Mouse (Mus musculus) layer of hippocampus, adult 18-20 months (tissue): ENCODE measurements around the gene Ttyh3. TPM values are rescaled to one million over a fixed set of nuclear protein-coding genes. Genes with fewer than 3 reads are reported as not detected.
"Not testable (repeated sequence)": the region's sequence is repeated elsewhere in the genome, so short reads cannot be mapped to it uniquely, and the experiment has no call there.

ENCODE experiments used
- DNase-seq, 2 experiments: peaks; one replicate each; pipeline ENCODE4 v3.0.0; 2022; ENCODE audit warnings: low spot score in 2 of 2
- long read RNA-seq: library from polyadenylated mRNA; stranded (forward); transcript quantifications from one replicate; pipeline ENCODE4 v2.0.0, GENCODE M21; 2021
- total RNA-seq, 2 experiments: library from RNA; stranded (reverse); gene quantifications; 2 replicates each; pipeline ENCODE4 v1.2.3; 2021

Gene Ttyh3
- total RNA-seq, result 100 to 1,000 TPM; 182 to 186 TPM
- long read RNA-seq, full-length matches to known transcripts, result 194 of 334 reads
- long read RNA-seq, partial matches to known transcripts, result 57 of 334 reads
- long read RNA-seq, other reads (novel, unspliced or antisense), result 83 of 334 reads

- DNase-seq, result no peak
Observed at GRCm38 (mm10) chr5:140648519-140649100, at the start of gene Ttyh3. Gene Ttyh3, minus strand, starts transcription at chr5:140649031.

- no peak for DNase-seq
Observed at GRCm38 (mm10) chr5:140695987-140696386, 47.2 kb upstream of the Ttyh3 start.

DNA sequence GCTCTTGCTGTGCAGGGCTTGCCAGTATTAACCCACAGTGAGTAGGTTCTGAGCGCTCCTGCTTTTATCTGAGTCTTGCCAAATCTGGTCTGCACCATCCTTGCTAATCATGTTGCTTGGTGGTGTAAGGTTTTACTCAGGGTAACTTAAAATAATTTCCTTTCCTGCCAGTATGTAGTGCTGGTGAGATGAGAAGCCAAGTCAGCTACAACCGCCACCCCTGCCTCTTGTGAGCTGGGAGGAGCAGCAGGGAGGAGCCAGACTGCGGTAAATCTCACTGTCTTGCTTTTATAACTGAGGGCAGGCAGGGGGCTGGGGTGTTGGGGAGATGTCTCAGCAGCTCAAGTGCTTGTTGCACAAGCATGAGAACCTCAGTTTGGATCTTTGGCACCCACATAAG, 39.6 kb upstream of the Ttyh3 start:
- peak; percentile 26 to 44 for DNase-seq

GRCm38 (mm10) chr5:140684343-140685148, 35.7 kb upstream of the Ttyh3 start:
- DNase-seq, result peak in 1 of 2 experiments; percentile 78

- DNase-seq, result no peak
Observed at GRCm38 (mm10) chr5:140682113-140682512, 33.3 kb upstream of the Ttyh3 start.

DNA sequence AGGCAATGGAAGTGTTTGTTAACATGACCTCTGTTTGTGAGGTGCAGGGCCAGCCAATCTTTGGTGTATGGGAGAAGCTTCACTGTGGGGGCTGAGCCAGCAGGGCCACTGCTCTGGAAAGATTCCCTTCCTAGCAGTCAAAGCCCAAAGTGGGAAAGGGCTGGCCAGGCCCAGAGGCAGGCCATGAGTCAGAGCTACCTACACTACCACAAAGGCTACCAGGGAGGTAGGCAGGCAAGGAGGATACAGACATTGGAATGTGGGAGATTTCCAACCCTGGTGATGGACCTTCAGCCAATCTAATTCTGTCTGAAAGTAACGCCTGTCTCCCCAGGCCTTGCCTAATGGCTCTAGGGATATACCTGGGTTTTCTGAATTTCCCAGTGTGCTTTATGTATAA, 32.1 kb upstream of the Ttyh3 start:
- DNase-seq, result no peak

DNA sequence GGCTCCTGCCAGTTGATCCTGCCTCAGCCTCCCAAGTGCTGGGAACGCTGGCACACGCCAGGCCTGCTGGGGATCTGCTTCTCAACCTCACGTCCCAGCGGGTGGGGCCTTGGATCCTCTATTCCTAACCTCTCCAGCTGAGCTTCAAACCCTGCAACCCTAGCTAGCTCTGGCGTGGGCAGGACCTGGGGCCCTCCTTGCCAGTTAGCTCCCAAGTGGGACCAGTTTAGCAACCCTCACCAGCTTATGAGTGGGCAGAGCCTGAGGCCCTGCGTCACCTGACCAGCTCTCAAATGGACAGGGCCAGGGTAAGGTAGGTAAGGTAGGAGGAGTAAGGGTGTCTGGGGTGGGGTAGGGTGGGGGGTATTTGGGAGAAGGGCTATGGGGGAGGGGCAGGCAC, 31.2 kb upstream of the Ttyh3 start:
- DNase-seq, result no peak

DNA sequence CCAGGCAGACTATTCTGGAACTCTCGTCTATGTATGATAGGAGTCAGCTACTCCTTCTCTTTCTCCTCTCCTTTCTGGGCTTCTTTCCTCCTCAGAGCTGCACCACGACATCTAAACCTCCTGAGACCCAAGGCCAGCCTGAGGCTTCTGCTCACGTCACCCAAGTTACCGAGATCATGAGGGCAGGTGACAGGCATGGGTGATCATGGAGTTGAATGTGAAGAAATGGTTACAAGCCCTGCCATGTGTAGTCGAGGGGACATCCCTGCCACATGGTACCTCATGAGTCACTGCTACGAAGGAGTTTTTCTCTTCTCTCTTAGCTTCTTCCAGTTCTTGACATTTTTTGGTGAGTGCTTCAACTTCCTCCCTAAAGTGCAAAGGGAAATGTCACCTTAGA, 28.3 kb upstream of the Ttyh3 start:
- DNase-seq, result no peak

DNA sequence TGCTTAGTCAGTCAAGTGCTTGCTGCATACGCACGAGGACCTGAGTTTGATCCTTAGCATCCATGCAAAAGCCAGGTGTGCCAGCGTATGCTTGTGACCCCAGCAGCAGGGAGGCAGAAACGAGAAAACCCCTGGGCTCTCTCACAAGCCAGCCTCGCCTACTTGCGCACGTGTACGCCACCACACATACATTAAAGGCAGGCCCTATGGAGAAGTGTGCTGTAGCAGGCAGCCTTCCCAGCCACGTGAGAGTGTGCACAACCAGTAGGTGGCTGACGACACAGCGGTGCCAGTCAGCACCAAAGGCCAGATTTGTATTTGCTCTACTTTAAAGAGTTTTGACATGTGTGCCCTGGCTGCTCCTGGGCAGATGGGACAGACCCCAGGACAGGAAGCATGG, 26.8 kb upstream of the Ttyh3 start:
- no peak for DNase-seq

DNA sequence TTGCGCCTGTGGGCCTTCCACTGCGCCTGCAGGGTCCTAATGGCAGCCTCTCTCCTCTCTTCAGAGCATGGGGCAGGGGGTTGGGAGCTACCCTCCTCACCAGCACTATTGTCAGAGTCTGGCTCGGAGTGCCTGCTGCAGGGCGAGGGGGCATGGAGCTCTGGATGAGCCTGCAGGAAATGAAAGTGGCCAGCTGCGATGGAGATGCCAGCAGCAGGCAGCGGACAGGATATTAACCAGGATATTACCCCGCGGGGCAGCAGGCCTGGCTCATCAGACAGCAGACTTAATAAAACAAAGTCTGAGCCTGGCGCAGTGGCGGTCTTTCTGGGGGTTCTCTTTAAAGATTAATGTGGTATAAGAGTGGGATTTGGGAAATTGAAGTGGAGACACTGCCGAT, 26.2 kb upstream of the Ttyh3 start:
- DNase-seq, result no peak

DNA sequence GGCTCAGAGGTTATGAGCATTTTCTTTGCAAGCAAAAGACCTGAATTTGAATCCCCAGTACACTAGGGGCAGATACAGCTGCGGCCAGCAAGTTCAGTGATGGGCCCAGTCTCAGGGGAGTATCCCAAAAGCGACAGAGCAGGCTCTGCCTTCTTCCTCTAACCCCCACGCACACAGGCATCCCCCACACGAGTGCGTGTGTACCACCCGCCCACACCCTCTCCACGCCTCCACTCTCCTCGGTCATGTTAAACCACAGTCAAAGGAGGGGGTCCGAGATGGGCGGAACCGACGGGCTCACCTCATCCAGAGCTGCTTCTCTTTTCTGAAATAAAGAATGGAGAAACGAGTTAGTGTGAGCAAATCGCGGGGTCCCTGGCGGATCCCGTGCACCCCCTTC, 25.2 kb upstream of the Ttyh3 start:
- DNase-seq, result no peak

DNA sequence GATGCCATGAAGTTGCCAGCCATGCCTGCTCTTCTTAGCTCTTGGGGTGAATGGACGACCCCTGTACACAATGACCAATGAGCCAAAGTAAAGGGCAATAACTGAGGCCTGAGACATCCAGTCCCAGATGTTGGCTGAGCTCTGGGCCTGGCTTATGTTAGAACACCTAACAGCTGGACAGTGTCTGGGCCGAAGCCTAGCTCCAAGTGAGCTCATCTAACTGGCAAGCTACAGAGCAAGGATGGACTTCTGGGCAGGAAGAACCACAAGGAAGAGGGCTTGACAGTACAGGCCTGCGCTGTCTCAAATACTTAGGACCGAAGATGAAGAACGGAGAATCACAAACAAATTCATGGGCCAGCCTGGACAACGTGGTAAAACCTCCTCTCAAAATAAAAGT, 23.8 kb upstream of the Ttyh3 start:
- not testable (repeated sequence) for DNase-seq

DNA sequence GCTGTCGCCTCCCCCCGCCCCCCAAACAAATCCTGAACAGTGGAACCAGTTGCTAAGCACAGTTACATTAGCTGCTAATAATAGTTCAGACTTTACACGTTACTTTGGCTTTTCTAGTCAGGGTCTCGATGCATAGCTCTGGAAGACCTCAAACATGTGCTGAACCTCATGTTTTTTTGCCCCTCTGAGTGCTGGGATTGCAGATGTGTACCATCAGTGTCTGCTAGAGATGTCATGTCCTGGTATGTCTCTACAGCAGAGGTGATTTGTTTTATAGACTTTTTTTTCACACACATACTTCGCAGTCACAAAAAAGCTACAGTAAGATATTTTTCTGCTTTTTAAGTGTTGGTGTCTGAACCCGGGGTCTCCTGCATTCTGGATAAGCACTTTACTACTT, 23.3 kb upstream of the Ttyh3 start:
- DNase-seq, result no peak

DNA sequence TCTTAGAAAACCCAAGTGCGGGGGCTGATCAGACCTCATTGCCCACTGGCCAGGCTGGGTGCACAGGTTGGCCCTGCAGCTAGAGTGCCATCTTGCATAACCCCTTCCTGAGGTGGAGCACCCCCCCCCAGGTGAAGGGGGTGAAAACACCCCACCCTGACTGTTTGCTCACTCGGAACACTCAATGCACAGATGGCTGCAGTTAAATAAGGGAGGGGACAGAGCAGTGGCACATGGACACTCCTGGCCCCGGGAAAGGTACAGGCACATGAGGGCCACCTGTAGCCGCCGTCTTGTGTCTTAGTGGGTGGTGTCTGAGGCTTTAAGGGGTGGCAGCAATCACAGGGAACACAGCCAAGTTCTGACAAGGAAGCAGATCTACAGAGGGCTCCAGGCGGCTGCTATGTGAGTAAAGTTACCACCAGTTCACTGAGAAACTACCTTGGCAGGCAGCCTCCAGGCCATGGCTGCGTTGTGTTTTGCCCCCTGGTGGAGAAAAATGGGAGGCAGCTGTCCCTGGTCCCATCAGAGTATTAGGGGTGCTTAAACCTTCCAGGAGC, 14.9 kb upstream of the Ttyh3 start:
- DNase-seq, result peak in 1 of 2 experiments; percentile 70

DNA sequence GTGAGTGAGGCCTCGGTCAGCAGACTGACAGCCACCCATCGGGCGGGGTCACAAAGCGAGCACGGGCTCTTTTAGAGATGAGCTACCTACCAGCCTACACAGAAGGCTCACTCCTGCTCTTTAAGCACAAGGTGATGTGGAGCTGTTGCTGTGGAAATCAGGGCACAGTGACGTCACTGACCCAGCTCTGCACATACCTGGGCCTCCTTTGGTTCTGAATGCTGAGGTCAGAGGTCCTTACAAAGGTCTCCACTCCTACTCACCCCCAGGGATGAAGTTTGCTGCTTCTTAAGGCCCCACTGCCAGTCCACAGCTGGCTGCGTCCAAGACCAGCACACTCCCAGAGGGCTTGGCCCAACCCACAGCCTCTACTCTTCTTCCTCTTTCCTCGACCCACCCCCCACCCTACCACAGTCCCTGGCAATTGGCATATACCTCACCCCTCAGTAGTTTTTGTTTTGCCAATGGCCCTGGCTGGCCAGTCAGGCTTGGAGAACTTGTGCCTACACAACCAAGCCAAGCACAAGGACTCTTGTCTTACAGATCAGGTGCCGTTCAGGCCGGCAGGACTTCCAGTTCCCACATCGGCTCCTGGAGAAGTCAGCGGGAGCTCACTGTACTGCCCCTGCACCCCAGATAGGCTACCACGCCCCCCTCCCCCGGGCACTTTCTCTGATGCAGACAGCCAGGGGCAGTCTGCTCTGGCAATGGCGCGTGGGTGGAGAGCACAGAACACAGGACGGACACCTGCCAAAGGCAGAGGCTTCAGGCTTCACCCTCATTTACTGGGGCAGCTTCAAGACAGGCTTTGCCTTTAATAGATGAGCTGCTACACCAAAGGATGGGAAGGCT, 14.1 kb upstream of the Ttyh3 start:
- DNase-seq, result no peak

- DNase-seq, result peak in 1 of 2 experiments; percentile 72
Observed at GRCm38 (mm10) chr5:140661875-140662643, 13.2 kb upstream of the Ttyh3 start.

DNA sequence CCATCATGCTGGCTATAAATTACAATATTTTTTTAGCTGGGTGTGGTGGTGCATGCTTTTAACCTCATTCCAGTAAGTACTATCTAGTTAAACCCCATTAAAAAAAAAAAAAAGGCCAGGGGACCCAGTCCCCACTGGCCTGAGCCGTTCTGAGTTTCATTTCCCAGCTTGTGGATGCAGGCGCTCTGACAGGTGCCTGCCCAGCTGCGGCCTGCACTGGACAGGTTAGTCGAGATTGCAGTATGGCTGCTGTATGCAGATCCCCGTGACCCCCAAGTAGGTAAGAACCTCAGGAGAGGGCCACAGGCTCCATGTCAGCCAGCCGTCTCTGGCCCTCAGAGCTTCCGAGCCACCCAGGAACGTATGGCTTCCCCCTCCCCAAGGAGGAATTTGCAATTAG, 12.6 kb upstream of the Ttyh3 start:
- DNase-seq, result no peak

DNA sequence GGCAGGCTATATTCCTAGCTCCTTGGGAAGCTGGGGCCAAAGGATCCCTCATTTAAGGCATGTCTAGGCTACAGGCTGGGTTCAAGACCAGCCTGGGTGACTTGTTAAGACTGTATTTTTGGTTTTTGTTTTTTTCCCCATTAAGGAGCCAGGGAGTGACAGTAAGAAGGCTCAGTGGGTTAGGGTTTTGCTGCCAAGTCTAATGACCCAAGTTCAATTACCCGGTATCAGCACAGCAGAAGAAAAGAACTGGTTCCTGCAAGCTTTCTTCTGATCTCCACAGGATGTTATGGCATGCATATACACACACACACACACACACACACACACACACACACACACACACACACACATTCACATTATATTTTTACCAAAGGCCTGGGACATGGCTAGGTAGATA, 11.6 kb upstream of the Ttyh3 start:
- DNase-seq, result no peak

DNA sequence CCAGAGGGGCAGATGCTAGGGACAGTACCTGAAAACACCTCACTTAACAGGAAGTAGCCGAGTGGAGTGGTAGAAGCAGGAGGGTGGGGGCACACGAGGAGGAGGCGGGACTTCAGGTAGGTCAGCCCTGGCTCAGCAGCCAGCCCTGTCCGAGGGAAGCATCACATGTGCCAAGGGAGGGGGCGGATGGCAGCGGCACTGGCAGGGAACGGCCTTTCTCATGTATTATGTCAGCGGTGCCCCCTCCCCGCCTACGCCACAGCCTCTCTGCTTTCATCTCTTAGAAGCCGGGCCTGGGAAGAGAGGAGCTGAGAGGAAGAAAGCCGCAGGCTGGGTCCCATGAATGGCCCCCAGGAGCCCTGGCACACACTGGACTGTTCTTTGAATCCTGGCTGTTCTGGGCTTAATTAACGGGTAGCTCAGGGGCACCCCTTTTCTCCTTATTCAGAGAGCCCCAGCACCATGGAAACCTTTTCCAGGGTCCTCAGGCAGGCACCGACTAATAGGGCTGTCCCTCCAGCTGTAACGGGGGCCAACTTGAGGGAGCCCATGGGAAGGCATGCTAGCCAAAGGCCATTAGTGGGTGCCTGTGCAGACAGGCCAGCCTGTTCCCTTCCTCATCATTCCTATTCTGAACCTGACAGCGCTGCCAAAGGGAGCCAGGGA, 10.9 kb upstream of the Ttyh3 start:
- peak; percentile 74 to 86 for DNase-seq
